Mouse (Mus musculus): Measurements from ENCODE around the gene Ntng1. TPM values are rescaled to one million over a fixed set of nuclear protein-coding genes. Genes with fewer than 3 reads are reported as not detected.

Gene Ntng1
- polyA plus RNA-seq, 1 experiment, result 0.07 TPM

DNA sequence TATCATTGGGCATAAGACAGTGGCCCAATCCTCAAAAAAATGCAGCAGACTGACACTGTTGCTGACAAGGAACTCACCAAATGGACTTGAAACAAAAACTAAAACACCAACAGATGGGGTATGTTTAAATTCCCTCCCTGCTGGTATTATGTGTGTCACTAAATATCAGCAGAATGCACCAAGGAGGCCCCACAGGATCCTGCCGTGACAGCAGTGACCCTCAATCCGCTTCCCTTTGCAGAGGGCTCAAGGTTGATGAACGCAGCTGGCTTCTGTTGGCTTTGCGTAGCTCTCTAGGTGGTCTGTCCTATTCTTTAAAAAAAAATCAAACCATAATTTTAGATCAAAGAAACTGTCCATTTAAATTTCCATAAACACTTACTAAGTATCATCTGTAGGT is 226.7 kb downstream of the Ntng1 start:
- Histone ChIP-seq H3K27me3 (ENCODE audit: control insufficient read depth, insufficient read depth, low read length) (no peaks in the 10 kb centered on the region), H3K36me3 (ENCODE audit: control insufficient read depth, insufficient read depth, low read length) (no peaks in the 10 kb centered on the region), H3K4me1 (replicated peaks; ENCODE audit: control insufficient read depth, insufficient read depth, low read length) (no peaks in the 10 kb centered on the region), H3K27ac (ENCODE audit: control insufficient read depth, insufficient read depth, low read length) (no peak overlapping the region), H3K4me3 (ENCODE audit: control insufficient read depth, insufficient read depth, low read length) (no peak overlapping the region)
- DNase-seq, result no peak
- TF ChIP-seq CTCF (IDR thresholded peaks at IDR 0.05; ENCODE audit: borderline replicate concordance, control insufficient read depth, extremely low read depth, insufficient read depth, low read length, poor library complexity) (no peak), POLR2A (IDR thresholded peaks at IDR 0.05; ENCODE audit: control insufficient read depth, extremely low read depth, insufficient read depth, low read length, poor library complexity) (no peak)
- WGBS, result 92% methylated on average over 4 of the region's 4 CpGs

DNA sequence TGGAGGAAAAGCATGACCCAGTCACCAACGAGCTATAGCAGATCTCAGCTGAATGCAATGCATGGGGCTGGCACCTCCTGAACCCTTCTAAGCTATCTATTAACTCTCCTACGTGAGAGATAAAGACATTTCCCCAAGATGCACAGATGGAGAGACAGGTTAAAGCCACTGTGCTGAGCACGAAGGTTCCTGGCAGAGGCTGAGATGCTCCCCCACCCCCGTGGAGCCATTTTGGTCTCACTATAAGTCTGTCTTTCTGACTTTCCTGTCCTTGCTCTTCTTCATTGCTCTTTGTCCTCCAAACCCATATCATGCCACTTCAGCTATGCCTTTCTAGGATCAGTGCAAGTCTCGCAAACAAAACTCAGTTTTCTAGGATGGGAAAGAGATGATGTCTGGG is 229.6 kb downstream of the Ntng1 start:
- no peak overlapping the region for H3K27ac ChIP-seq (ENCODE audit: control insufficient read depth, insufficient read depth, low read length)
- DNase-seq, result no peak
- H3K4me1 ChIP-seq (replicated peaks; ENCODE audit: control insufficient read depth, insufficient read depth, low read length), result no peaks in the 10 kb centered on the region
- no peaks in the 10 kb centered on the region for H3K36me3 ChIP-seq (ENCODE audit: control insufficient read depth, insufficient read depth, low read length)
- WGBS, result 93% methylated on average over 5 of the region's 5 CpGs
- H3K4me3 ChIP-seq (ENCODE audit: control insufficient read depth, insufficient read depth, low read length), result no peak overlapping the region
- no peak for TF ChIP-seq CTCF (IDR thresholded peaks at IDR 0.05; ENCODE audit: borderline replicate concordance, control insufficient read depth, extremely low read depth, insufficient read depth, low read length, poor library complexity)
- no peak for TF ChIP-seq POLR2A (IDR thresholded peaks at IDR 0.05; ENCODE audit: control insufficient read depth, extremely low read depth, insufficient read depth, low read length, poor library complexity)
- H3K27me3 ChIP-seq (ENCODE audit: control insufficient read depth, insufficient read depth, low read length), result no peaks in the 10 kb centered on the region

DNA sequence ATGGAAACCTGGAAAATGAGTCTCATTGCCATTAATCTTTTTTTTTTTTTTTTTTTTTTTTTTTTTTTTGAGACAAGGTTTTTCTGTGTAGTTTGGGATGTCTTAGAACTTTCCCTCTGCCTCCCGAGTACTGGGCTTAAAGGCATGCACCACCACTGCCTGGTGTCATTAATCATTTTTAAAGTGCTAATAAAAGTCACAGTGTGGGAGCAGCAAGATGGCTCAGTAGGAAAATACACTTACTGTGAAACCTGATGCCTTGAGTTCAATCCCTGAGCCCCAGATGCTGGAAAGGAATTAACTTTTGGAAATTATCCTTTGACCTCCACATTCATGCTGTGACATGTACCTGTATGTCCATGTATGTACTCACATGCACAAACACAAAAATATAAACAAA is 253.2 kb downstream of the Ntng1 start:
- Histone ChIP-seq H3K27ac (ENCODE audit: control insufficient read depth, insufficient read depth, low read length) (no peak overlapping the region), H3K36me3 (ENCODE audit: control insufficient read depth, insufficient read depth, low read length) (no peaks in the 10 kb centered on the region), H3K4me3 (ENCODE audit: control insufficient read depth, insufficient read depth, low read length) (no peak overlapping the region), H3K27me3 (ENCODE audit: control insufficient read depth, insufficient read depth, low read length) (no peaks in the 10 kb centered on the region), H3K4me1 (replicated peaks; ENCODE audit: control insufficient read depth, insufficient read depth, low read length) (no peaks in the 10 kb centered on the region)
- 62% methylated on average over 1 of the region's 1 CpGs for WGBS
- no peak for TF ChIP-seq CTCF (IDR thresholded peaks at IDR 0.05; ENCODE audit: borderline replicate concordance, control insufficient read depth, extremely low read depth, insufficient read depth, low read length, poor library complexity)
- DNase-seq, result no peak

DNA sequence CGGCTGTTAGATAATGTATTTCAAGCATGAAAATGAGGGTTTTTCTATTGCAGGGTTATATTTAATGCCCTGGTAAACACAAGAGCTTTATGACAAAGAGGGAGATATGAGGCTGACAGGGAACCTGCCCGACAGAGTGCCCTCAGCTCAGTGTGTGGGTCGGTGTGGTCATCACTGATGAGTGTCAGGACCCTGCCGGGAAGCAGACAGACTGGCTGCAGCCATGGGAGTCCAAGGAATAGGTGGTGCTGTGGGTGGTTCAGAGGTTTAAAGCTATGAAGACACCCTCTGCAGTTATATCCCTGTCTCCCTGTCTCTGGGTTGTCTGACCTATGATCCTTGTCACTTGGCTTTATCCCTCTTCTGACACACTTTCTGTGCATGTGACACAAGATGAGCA is 258.1 kb downstream of the Ntng1 start:
- Histone ChIP-seq H3K36me3 (ENCODE audit: control insufficient read depth, insufficient read depth, low read length) (no peaks in the 10 kb centered on the region), H3K4me1 (replicated peaks; ENCODE audit: control insufficient read depth, insufficient read depth, low read length) (no peaks in the 10 kb centered on the region), H3K4me3 (ENCODE audit: control insufficient read depth, insufficient read depth, low read length) (no peak overlapping the region), H3K27ac (ENCODE audit: control insufficient read depth, insufficient read depth, low read length) (no peak overlapping the region), H3K27me3 (ENCODE audit: control insufficient read depth, insufficient read depth, low read length) (no peaks in the 10 kb centered on the region)
- DNase-seq, result no peak
- 93% methylated on average over 4 of the region's 4 CpGs for WGBS
- no peak for TF ChIP-seq POLR2A (IDR thresholded peaks at IDR 0.05; ENCODE audit: control insufficient read depth, extremely low read depth, insufficient read depth, low read length, poor library complexity)
- TF ChIP-seq CTCF (IDR thresholded peaks at IDR 0.05; ENCODE audit: borderline replicate concordance, control insufficient read depth, extremely low read depth, insufficient read depth, low read length, poor library complexity), result no peak

DNA sequence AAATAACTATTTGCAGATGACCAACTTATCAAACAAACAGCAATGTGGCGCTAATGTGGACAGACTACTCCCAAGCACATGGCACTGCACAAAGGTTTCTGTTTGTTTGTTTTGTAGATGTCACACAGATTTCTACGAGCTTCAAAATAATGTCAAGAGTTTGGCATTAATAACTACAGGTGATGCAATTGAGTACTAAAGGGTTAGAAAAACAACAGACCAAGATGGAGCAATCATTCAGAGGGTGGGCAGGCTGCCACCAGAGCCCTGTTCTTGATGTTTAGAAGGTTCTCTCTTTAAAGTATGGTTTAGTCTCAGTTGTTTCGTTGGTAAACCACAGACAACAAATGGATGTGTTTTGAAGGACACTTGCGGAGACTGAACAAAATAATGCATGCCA is 264.8 kb downstream of the Ntng1 start:
- WGBS, result 90% methylated on average over 4 of the region's 4 CpGs
- Histone ChIP-seq H3K4me1 (replicated peaks; ENCODE audit: control insufficient read depth, insufficient read depth, low read length) (no peaks in the 10 kb centered on the region), H3K36me3 (ENCODE audit: control insufficient read depth, insufficient read depth, low read length) (no peaks in the 10 kb centered on the region), H3K27me3 (ENCODE audit: control insufficient read depth, insufficient read depth, low read length) (no peaks in the 10 kb centered on the region), H3K4me3 (ENCODE audit: control insufficient read depth, insufficient read depth, low read length) (no peak overlapping the region), H3K27ac (ENCODE audit: control insufficient read depth, insufficient read depth, low read length) (no peak overlapping the region)
- DNase-seq, result no peak
- TF ChIP-seq CTCF (IDR thresholded peaks at IDR 0.05; ENCODE audit: borderline replicate concordance, control insufficient read depth, extremely low read depth, insufficient read depth, low read length, poor library complexity) (no peak), POLR2A (IDR thresholded peaks at IDR 0.05; ENCODE audit: control insufficient read depth, extremely low read depth, insufficient read depth, low read length, poor library complexity) (no peak)

DNA sequence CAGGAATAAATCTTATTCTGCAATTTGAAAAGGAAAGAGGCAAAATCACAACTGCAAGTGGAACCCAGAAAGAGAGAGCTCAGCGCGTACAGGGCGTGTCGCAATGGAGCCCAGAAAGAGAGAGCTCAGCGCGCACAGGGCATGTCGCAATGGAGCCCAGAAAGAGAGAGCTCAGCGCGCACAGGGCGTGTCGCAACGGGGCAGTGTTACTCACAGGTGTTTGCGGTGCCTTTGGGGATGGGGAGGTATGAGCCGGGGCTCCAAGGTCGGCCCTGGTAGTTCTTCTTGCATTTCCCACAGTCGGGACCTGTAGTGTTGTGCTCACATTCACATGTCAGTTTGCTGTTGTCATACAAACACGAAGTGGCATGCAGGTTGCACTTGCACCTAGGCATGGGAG is 271.8 kb downstream of the Ntng1 start:
- H3K4me1 ChIP-seq (replicated peaks; ENCODE audit: control insufficient read depth, insufficient read depth, low read length), result no peaks in the 10 kb centered on the region
- TF ChIP-seq CTCF (IDR thresholded peaks at IDR 0.05; ENCODE audit: borderline replicate concordance, control insufficient read depth, extremely low read depth, insufficient read depth, low read length, poor library complexity) (no peak), POLR2A (IDR thresholded peaks at IDR 0.05; ENCODE audit: control insufficient read depth, extremely low read depth, insufficient read depth, low read length, poor library complexity) (no peak)
- H3K36me3 ChIP-seq (ENCODE audit: control insufficient read depth, insufficient read depth, low read length), result no peaks in the 10 kb centered on the region
- WGBS, result 97% methylated on average over 17 of the region's 17 CpGs
- H3K4me3 ChIP-seq (ENCODE audit: control insufficient read depth, insufficient read depth, low read length), result no peak overlapping the region
- H3K27ac ChIP-seq (ENCODE audit: control insufficient read depth, insufficient read depth, low read length), result no peak overlapping the region
- no peaks in the 10 kb centered on the region for H3K27me3 ChIP-seq (ENCODE audit: control insufficient read depth, insufficient read depth, low read length)
- no peak for DNase-seq

DNA sequence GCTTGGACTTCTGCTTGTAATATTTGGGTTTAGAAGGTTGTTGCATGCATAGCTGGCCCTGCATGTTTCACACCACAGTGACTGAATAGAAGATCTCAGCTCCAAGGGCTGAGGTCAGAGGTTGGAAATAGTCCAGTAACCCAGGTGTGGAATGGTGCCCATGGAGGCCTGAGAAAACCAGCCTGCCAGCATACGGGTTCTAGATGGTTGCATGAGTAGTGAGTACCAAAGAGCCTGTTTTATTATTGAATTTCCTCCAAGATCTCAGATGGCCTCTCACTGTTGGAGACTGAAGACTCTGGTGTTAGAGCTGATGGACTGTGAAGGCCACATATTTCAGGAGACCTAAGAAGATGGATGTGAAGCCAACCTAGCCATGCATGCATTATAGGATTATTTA is 285.5 kb downstream of the Ntng1 start:
- TF ChIP-seq POLR2A (IDR thresholded peaks at IDR 0.05; ENCODE audit: control insufficient read depth, extremely low read depth, insufficient read depth, low read length, poor library complexity), result no peak
- no peak for TF ChIP-seq CTCF (IDR thresholded peaks at IDR 0.05; ENCODE audit: borderline replicate concordance, control insufficient read depth, extremely low read depth, insufficient read depth, low read length, poor library complexity)
- H3K27ac ChIP-seq (ENCODE audit: control insufficient read depth, insufficient read depth, low read length), result no peak overlapping the region

More for the DNA sequence above, 285.5 kb downstream of the Ntng1 start:
- no peak for DNase-seq
- H3K36me3 ChIP-seq (ENCODE audit: control insufficient read depth, insufficient read depth, low read length), result no peaks in the 10 kb centered on the region
- H3K4me3 ChIP-seq (ENCODE audit: control insufficient read depth, insufficient read depth, low read length), result no peak overlapping the region
- 93% methylated on average over 1 of the region's 1 CpGs for WGBS
- no peaks in the 10 kb centered on the region for H3K4me1 ChIP-seq (replicated peaks; ENCODE audit: control insufficient read depth, insufficient read depth, low read length)
- no peaks in the 10 kb centered on the region for H3K27me3 ChIP-seq (ENCODE audit: control insufficient read depth, insufficient read depth, low read length)
